Mouse (Mus musculus) liver, embryonic 15.5 days (tissue): ENCODE results near the gene Hpse2. TPM values are rescaled to one million over a fixed set of nuclear protein-coding genes. Genes with fewer than 3 reads are reported as not detected.

Experiments used
- ATAC-seq: fragments of 200-750 bp; cut with Nextera tagmentation; 2 replicates; pipeline ENCODE4 v1.8.0; 2017; ENCODE audit warnings: moderate number of reproducible peaks, mild to moderate bottlenecking, moderate library complexity; ENCODE audit not compliant: insufficient read depth
- H3K27ac ChIP-seq: fragments of 300-500 bp; sonication (generic); replicated peaks from 2 replicates; pipeline ENCODE4 v1.5.1; 2015; ENCODE audit warnings: mild to moderate bottlenecking, inconsistent platforms
- H3K27me3 ChIP-seq: fragments of 300-500 bp; sonication (generic); 2 replicates; pipeline ENCODE4 v1.6.1; 2015; ENCODE audit warnings: mild to moderate bottlenecking, inconsistent platforms
- H3K36me3 ChIP-seq: fragments of 300-500 bp; sonication (generic); replicated peaks from 2 replicates; pipeline ENCODE4 v1.6.1; 2015; ENCODE audit warnings: moderate library complexity, mild to moderate bottlenecking, inconsistent platforms
- H3K4me1 ChIP-seq: fragments of 300-500 bp; sonication (generic); replicated peaks from 2 replicates; pipeline ENCODE4 v1.6.1; 2015; ENCODE audit warnings: inconsistent platforms
- H3K4me2 ChIP-seq: fragments of 300-500 bp; sonication (generic); 2 replicates; pipeline ENCODE4 v1.6.1; 2015; ENCODE audit warnings: moderate library complexity, mild to moderate bottlenecking, inconsistent platforms
- H3K4me3 ChIP-seq: fragments of 300-500 bp; sonication (generic); replicated peaks from 2 replicates; pipeline ENCODE4 v1.5.1; 2015; ENCODE audit warnings: mild to moderate bottlenecking, inconsistent platforms
- H3K9ac ChIP-seq: fragments of 300-500 bp; sonication (generic); 2 replicates; pipeline ENCODE4 v1.6.1; 2015; ENCODE audit warnings: moderate library complexity, mild to moderate bottlenecking, inconsistent platforms
- H3K9me3 ChIP-seq: fragments of 300-500 bp; sonication (generic); replicated peaks from 2 replicates; pipeline ENCODE4 v1.6.1; 2016; ENCODE audit warnings: inconsistent platforms
- WGBS: fragments of 180-500 bp; shearing (Covaris S2); methylation state at CpG from one replicate; pipeline ENCODE4 v1.1.7; 2015; ENCODE audit warnings: mixed read lengths; ENCODE audit not compliant: insufficient replicate concordance; 5-methylcytosine and 5-hydroxymethylcytosine counted together
- polyA plus RNA-seq: library from polyadenylated mRNA; unstranded; fragments of >200 nt; fragmentation: Nextera tagmentation; extraction: Ambion mirVana; gene quantifications from 2 replicates; pipeline ENCODE4 v1.2.1, GENCODE M21; 2015

Gene Hpse2
- polyA plus RNA-seq, 1 experiment from 2014 or later, result not detected

DNA sequence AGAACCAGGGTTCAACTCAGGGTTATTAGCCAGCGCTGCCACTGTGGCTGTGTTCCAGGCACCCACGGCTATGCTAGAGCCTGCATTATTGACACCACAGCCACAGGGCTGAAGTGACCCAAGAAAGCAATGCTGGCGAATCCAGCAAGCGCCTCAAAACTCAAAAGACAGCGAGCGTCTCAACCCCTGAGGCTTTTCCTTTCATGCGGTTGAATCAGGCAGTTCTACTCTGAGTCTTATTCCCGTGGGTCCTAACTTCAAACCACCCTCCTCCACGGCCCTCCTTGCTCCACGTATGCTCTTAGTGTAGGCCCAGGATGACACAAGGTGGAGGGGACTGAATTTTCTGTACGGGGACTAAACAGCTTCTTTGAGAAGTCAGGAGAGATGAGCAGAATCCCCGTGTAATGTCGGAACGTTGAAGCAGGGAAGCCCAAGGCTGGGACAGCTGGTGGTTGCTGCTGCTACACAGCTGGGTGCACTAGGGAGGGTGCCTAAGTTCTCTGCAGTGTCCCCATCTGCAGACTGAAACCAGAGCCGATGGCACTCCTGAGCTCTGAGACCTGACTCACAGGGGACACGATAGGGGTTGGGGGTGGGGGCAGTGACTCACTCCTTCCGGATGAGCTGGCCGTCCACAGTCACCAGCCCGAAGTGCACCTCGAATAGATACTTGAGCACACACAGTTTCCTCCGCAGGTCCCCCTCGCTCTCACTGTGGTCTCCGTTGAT lies 617.8 kb downstream of the Hpse2 start:
- 76% methylated on average over 23 of the region's 23 CpGs for WGBS
- Histone ChIP-seq H3K4me3 (no peak overlapping the region), H3K27me3 (no peaks in the 10 kb centered on the region), H3K36me3 (peaks cover 5% of the 10 kb centered on the region; the same call in 1 of the 2 replicates), H3K4me2 (no peak overlapping the region), H3K9ac (no peak overlapping the region), H3K27ac (no peak overlapping the region), H3K9me3 (no peaks in the 10 kb centered on the region), H3K4me1 (no peaks in the 10 kb centered on the region)
- ATAC-seq, result no peak

DNA sequence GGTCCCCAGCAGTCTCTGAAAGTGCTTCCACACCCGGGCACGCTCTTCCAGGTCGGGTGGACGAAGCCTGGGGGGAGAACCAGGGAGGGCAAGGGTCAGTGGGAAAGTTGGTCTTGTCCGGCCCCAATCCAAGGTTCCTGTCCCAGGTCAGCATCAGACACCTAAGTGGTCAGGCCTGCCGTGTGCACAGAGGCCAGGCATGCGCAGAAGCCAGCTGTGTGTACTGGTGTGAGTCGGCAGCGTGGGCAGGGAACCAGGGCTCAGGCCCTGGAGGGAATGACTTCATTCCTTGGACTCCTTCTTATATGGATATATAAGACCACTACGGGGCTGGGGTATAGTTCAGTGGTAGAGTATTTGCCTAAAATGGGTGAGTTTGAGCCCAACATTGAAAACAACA lies 618.5 kb downstream of the Hpse2 start:
- H3K4me3 ChIP-seq, result no peak overlapping the region
- H3K4me1 ChIP-seq, result no peaks in the 10 kb centered on the region
- no peak for ATAC-seq
- H3K27ac ChIP-seq, result no peak overlapping the region
- H3K27me3 ChIP-seq, result no peaks in the 10 kb centered on the region
- H3K9me3 ChIP-seq, result no peaks in the 10 kb centered on the region
- WGBS, result 72% methylated on average over 10 of the region's 10 CpGs
- no peak overlapping the region for H3K4me2 ChIP-seq
- peaks cover 5% of the 10 kb centered on the region; the same call in 1 of the 2 replicates for H3K36me3 ChIP-seq
- H3K9ac ChIP-seq, result no peak overlapping the region

DNA sequence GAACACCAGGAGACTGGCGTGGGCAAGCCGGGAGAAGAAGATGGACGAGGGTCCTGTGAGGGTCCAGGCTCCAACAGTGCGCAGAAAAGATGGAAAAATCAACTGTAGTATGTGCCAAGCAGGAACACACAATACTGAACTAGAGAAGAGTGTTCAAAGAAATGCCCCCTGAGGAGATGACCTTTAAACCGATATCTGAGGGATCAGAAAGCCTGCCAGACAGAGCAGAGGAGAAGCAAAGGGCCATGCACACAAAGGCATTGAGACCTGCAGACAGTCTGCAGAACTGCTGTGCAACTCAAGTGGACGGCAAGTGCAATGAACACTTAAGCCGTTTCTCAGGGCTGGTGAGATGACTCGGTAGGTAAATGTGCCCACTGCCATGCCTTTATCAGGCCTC lies 620.8 kb downstream of the Hpse2 start:
- Histone ChIP-seq H3K9ac (no peak overlapping the region), H3K9me3 (no peaks in the 10 kb centered on the region), H3K4me3 (no peak overlapping the region), H3K27ac (no peak overlapping the region), H3K4me1 (no peaks in the 10 kb centered on the region), H3K36me3 (peaks cover 5% of the 10 kb centered on the region; the same call in 1 of the 2 replicates), H3K27me3 (no peaks in the 10 kb centered on the region), H3K4me2 (no peak overlapping the region)
- ATAC-seq, result no peak
- 76% methylated on average over 8 of the region's 8 CpGs for WGBS

DNA sequence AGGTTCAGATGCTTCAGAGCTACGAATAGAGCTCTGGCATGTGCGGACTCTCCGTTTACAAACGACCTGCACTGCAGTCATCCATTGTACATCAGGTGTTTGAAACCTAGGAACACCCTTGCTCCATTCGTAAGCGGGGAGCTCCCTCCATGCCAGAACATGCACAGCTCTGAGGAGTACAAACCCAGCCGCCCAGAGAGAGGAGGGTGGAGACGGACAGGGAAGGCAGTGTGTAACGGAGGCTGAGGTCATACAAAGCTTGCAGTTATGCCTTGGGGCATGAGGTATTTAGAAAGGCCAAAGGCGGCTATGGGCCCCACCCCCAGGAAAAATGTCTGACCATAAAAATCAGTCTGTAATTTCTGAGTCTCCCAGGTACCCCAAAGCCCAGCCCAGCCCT lies 623.8 kb downstream of the Hpse2 start:
- Histone ChIP-seq H3K27me3 (no peaks in the 10 kb centered on the region), H3K9me3 (no peaks in the 10 kb centered on the region), H3K4me1 (no peaks in the 10 kb centered on the region), H3K36me3 (no peaks in the 10 kb centered on the region), H3K4me3 (no peak overlapping the region), H3K27ac (no peak overlapping the region), H3K9ac (no peak overlapping the region), H3K4me2 (no peak overlapping the region)
- ATAC-seq, result no peak
- WGBS, result 80% methylated on average over 10 of the region's 10 CpGs

DNA sequence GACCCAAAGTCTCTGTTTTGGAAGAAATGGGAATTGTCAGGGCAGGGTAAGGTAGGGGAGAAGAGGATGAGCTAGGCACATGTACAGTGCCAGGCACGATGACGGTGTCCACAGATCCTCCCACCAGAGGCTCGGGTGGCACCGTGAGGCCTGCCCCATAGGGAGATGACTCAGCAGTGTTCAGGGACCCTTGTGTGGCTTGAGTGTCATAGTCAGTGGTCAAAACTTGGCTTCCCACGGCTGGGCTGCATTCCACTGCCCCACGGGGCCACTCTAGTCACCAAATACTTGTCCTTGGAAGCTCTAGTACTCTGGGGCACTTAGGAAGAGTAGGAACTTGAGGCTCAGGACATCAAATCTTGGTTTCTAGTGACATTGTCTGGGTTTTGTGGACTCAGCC lies 631.5 kb downstream of the Hpse2 start:
- Histone ChIP-seq H3K27ac (no peak overlapping the region), H3K9ac (no peak overlapping the region), H3K4me2 (no peak overlapping the region), H3K36me3 (no peaks in the 10 kb centered on the region), H3K9me3 (no peaks in the 10 kb centered on the region), H3K27me3 (no peaks in the 10 kb centered on the region), H3K4me3 (no peak overlapping the region), H3K4me1 (peaks cover 49% of the 10 kb centered on the region)
- WGBS, result 54% methylated on average over 6 of the region's 6 CpGs
- no peak for ATAC-seq

DNA sequence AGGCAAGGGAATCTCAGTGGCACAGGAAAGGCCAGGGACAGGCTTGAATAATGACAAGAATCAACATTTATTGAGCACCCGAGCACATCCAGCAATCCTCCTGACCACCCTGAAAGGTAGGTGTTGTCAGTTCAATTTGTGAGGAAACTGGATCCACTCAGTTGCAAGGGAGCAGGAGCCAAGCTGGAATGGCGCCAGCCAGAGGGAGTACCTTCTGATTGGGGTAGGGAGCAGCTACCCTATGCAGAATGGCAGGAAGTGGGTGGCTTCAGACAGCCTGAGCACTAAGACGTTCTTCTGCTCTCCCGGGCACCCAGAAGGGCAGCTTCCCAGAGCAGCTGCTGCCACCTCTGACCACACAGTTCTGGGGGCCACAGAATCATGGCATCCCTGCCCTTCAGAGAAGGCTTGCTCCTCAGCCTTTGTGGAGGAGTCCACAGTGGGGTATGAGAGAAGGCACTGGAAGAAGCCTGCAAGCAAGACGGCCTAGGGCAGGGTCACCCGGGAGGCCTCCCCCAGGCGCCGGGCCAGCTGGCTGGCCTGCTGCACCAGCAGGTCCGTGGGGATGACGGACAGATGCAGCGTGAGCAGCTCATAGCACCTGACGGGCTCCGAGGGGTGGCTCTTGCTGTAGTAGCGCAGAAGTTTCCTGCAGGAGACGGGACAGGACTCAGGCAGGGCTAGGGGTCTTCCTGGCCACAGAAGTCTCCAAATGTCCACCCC lies 632.8 kb downstream of the Hpse2 start:
- no peaks in the 10 kb centered on the region for H3K27me3 ChIP-seq

DNA sequence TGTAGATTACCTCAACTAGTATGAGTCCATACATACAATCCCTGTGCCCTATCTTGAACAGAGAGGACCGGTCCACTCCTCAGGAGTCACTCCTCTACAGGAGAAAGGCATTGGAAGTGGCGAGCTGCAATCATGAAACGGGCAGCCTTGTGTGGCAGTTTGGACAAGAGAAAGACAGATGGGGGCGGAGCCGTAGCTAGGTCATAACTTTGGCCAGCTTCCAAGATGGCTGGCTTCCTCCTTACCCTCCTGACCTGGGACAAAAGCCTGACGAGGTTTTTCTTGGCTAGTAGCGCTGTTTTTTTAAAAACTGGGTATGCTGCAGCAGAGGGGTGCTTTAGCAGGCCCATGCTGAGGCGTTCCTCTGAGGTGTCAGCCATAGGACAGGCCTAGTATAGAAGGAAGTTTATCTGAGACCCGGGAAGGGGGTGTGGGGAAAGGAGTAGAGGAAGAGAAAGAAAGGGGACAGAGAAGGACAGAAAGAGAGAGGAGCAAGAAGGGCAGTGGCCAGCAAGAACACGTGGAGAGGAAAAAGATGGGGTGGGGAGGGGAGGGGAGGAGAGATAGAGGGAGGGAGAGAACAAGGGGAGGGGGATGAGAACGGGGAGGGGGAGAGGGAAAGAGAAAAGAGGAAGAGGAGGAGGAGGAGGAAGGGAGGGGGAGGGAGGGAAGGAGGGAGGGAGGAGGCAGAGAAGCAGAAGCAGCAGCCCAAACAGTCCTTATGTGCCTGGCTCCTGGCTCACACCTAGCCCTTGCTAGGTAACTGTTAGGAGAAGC lies 634.8 kb downstream of the Hpse2 start:
- Histone ChIP-seq H3K9ac (0 out of 2 replicates have a peak overlapping the region, but pooled peaks have one; percentile 18), H3K4me3 (peak overlapping the region; percentile 51), H3K27me3 (no peaks in the 10 kb centered on the region), H3K36me3 (no peaks in the 10 kb centered on the region), H3K4me1 (peaks cover 64% of the 10 kb centered on the region), H3K27ac (peak overlapping the region; percentile 81), H3K9me3 (no peaks in the 10 kb centered on the region), H3K4me2 (peak overlapping the region; percentile 75)
- peak; percentile 36 for ATAC-seq
- WGBS, result 15% methylated on average over 11 of the region's 11 CpGs

More for the DNA sequence above, 632.8 kb downstream of the Hpse2 start:
- peaks cover 56% of the 10 kb centered on the region for H3K4me1 ChIP-seq
- WGBS, result 60% methylated on average over 15 of the region's 15 CpGs
- no peak overlapping the region for H3K9ac ChIP-seq
- H3K9me3 ChIP-seq, result no peaks in the 10 kb centered on the region
- no peaks in the 10 kb centered on the region for H3K36me3 ChIP-seq
- H3K4me3 ChIP-seq, result no peak overlapping the region
- no peak for ATAC-seq
- no peak overlapping the region for H3K4me2 ChIP-seq
- no peak overlapping the region for H3K27ac ChIP-seq

DNA sequence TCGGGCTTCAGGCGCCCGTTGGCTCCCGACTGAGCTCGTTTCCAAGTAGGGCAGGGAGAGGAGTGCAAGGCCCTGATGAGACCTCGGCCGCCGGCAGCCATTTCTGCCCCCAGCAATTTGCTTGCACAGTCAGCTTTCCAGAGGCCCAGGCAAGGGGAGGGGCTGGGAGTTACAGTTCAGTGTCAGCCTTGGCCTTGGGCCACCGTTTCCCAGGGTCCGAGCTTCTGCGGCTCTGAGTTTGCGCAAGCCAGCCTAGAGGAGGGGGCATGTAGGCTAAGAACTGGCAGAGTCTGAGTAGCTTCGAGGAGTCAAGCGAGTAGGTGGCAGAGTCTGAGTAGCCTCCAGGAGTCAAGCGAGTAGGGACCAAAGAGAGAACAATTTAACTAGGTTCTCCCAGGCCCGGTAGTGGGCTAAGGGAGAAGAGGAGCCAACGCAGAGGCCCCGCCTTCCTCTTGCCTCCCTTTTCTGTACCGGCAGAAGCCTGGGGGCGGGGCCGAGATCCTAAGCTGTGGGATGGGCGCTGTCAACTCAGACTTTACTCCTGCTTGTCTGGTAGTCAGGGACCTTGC lies 635.7 kb downstream of the Hpse2 start, which contains the start of gene Pyroxd2:
Gene Pyroxd2, minus strand, starts transcription at position 413 of the 569 bp plus-strand sequence.
- H3K4me1 ChIP-seq, result peaks cover 61% of the 10 kb centered on the region
- no peaks in the 10 kb centered on the region for H3K27me3 ChIP-seq
- peak within 1 kb of the TSS; percentile 55; the same call in 1 of the 2 replicates for H3K9ac ChIP-seq
- 4% methylated on average over 22 of the region's 22 CpGs for WGBS
- peak within 1 kb of the TSS; percentile 75 for H3K4me2 ChIP-seq
- H3K36me3 ChIP-seq, result no peaks in the 10 kb centered on the region
- H3K4me3 ChIP-seq, result peak within 1 kb of the TSS; percentile 51
- peak; percentile 78 for ATAC-seq
- no peaks in the 10 kb centered on the region for H3K9me3 ChIP-seq
- peak within 1 kb of the TSS; percentile 81 for H3K27ac ChIP-seq

DNA sequence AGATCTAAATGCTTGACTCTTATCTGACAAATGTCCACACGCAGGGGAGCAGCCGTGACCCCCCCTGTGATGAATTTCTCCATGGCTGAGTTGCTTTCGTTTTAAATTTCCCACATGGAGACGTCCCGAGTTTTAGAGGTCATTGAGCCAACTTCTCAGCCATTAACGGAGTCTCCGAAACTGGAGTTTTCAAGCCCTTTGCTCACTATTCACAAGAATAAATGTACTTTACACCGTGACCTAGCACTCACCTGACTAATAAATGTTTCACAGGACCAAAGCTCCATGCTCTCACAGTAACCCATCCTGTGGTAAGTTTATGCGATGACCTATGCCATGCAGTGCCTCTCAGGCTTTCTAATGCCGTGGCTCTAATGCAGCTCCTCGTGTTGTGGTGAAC lies 638.0 kb downstream of the Hpse2 start:
- no peak overlapping the region for H3K9ac ChIP-seq
- ATAC-seq, result no peak
- WGBS, result 63% methylated on average over 11 of the region's 11 CpGs
- H3K4me1 ChIP-seq, result peaks cover 59% of the 10 kb centered on the region
- H3K4me3 ChIP-seq, result no peak overlapping the region
- no peaks in the 10 kb centered on the region for H3K9me3 ChIP-seq
- H3K27me3 ChIP-seq, result no peaks in the 10 kb centered on the region
- H3K4me2 ChIP-seq, result no peak overlapping the region
- no peaks in the 10 kb centered on the region for H3K36me3 ChIP-seq
- no peak overlapping the region for H3K27ac ChIP-seq

DNA sequence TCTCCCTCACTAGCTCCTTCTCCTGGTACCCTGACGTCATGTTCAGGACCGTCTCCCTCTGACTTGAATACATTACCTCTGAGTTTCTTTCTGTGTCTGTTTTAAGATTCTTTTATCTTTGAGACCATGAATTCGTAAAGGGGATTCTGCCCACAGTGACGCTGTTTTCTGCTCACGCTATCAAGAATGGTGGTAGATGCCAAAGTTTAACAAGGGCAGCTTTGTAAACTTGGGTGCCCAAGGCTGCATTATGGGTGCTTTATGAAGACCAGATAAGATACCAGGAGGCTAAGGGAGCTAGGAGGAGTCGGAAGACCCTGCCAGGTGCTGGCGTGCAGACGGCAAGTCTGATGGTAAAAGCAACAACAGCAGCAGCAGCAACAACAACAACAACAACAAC lies 641.5 kb downstream of the Hpse2 start:
- H3K4me3 ChIP-seq, result no peak overlapping the region
- ATAC-seq, result no peak
- H3K4me2 ChIP-seq, result no peak overlapping the region
- WGBS, result 62% methylated on average over 8 of the region's 8 CpGs
- H3K36me3 ChIP-seq, result no peaks in the 10 kb centered on the region
- H3K27me3 ChIP-seq, result no peaks in the 10 kb centered on the region
- H3K9me3 ChIP-seq, result no peaks in the 10 kb centered on the region
- H3K4me1 ChIP-seq, result peaks cover 46% of the 10 kb centered on the region
- no peak overlapping the region for H3K9ac ChIP-seq
- no peak overlapping the region for H3K27ac ChIP-seq

DNA sequence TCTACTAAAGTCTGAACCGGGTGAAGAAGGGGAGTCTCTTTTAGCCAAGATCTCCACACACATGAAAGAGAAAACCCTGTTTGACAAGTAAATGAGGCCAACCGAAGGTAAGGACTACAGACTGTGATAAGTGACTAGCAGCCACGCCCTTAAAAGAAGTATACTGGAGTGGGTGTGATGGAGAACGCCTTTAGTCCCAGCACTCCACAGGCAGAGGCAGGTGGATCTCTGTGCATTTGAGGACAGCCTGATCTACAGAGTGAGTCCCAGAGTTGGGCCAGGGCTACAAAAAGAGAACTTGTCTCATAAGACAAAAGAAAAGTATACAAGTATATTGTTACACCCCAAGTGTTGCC lies 642.3 kb downstream of the Hpse2 start:
- H3K4me2 ChIP-seq, result peak overlapping the region; percentile 49; the same call in 1 of the 2 replicates
- H3K4me1 ChIP-seq, result peaks cover 43% of the 10 kb centered on the region
- H3K27ac ChIP-seq, result no peak overlapping the region; the same call in 1 of the 2 replicates
- no peaks in the 10 kb centered on the region for H3K27me3 ChIP-seq
- no peaks in the 10 kb centered on the region for H3K9me3 ChIP-seq
- no peaks in the 10 kb centered on the region for H3K36me3 ChIP-seq
- no peak overlapping the region for H3K9ac ChIP-seq
- WGBS, result 20% methylated on average over 4 of the region's 4 CpGs
- no peak for ATAC-seq
- no peak overlapping the region for H3K4me3 ChIP-seq
